Mouse (Mus musculus) mature B cell (primary cell): Measurements from ENCODE around the gene Pcgf6.

ENCODE experiments used
- in situ Hi-C: fragments of 300-500 bp; cut with MboI; formaldehyde crosslinking; loops from 2 replicates; pipeline ENCODE4 v1.14.3; 2019

The Pcgf6 gene

DNA sequence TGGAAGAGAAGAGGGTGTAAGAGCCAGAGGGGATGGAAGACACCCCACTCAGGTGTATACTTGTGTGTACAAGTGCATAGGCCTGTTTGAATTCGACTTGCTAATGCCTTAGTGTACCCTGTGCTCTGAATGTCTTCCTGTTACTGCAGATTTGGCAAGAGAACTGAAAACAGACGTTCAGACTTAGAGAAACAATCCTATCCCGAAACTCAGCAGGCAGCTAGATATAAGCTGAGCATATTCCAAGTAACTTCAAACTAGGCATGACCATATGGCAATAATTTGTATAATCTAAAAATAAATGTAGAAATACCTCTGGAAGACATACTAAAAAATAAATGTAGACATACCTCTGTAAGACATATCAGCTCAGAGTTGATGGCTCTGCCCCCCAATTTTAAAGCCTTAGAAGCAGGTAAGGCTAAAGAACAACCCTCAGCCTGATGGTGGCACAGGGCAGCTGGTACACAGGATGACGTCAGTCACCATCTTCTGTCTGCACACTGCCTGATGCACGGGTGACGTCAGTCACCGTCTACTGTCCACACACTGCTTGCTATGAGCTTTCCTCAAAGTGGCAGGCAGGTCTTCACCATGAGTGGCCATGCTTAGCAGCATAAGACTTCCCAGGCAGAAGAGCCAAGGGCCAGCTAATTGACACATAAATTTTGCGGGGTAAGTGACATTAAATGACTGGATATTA lies 52.4 kb downstream of the Pcgf6 start:
- in situ Hi-C loops: no loop called here

DNA sequence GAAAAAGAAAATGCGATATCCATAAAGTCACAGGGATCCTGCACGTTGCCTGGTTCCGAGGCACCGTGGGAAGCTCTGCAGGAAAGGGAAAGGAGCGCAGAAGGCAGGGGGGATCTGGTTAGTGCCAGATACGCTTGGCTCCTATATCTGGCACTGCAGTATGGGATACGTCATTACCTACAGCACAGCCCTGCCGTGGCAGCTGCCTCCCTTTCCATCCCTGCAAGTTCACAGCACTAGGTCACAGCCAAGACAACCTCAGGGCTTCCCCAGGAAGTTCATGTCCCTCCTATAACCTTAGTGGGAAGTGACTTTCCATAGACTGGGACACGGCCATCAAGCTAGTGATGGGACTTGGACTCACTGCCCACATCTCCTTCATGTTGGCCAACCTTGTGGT lies 54.6 kb downstream of the Pcgf6 start:
- in situ Hi-C loops: no loop called here

DNA sequence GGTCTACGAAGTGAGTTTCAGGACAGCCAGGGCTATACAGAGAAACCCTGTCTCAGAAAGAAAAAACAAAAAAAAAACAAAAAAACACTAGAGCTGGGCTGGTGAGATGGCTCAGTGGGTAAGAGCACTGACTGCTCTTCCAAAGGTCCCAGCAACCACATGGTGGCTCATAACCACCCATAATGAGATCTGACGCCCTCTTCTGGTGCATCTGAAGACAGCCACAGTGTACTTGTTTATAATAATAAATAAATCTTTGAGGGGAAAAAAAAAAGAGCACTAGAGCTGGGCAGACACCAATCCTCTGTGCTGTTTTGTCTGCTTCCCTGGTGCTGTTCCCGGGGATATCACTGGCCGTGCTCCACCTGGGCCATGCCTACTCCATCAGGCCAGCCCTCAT lies 58.4 kb downstream of the Pcgf6 start:
- in situ Hi-C loops: loop anchor here (5.0 kb wide), 1 partner anchor 115 kb away; no protein-coding TSS in a partner anchor

DNA sequence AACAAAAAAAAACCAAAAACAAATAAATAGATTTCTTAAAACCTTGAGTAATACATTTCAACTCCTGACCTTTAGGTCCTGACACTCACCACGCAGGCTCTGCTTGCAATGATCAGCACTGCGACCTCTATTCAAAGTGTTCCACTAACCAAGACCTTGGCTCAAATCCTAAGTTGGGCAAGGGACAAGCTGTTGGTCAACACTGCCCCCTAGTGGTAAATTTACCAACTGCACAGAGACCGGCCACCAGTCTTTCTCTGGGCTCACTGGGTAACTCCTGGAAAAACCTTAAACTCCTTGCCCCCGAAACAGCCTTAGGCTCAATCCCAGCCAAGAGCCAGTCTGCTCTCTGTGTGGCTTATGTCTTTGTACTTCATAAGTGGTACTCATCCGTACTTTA lies 59.6 kb downstream of the Pcgf6 start:
- in situ Hi-C loops: loop anchor here (5.0 kb wide), 1 partner anchor 114 kb away; no protein-coding TSS in a partner anchor

DNA sequence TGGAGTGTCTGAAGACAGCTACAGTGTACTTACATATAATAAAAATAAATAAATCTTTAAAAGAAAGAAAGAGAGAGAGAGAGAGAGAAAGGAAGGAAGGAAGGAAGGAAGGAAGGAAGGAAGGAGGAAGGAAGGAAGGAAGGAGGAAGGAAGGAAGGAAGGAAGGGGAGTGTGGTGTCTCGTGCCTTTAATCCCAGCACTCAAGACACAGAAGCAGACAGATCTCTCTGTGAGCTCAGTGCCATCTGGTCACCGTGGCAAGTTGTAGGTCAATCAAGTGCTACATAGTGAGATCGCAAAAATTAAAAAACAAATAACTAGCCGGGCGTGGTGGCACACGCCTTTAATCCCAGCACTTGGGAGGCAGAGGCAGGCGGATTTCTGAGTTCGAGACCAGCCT lies 60.1 kb downstream of the Pcgf6 start:
- in situ Hi-C loops: loop anchor here (5.0 kb wide), 1 partner anchor 113 kb away; no protein-coding TSS in a partner anchor

DNA sequence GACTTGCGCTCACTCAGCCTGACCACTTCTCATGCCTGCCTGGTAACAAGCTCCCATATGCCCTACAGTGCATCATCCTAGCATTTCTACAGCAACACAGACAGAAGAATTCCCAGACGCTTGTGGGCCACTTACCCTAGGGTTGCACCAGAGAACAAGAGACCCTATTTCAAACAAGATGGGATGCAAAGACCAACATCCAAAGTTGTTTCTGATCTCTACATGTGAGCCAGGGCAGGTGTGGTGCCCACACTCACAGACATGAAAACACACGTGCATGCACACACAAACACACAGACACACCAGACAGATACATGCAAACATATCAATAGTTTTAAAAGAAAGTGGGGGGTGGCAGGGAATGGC lies 60.6 kb downstream of the Pcgf6 start:
- in situ Hi-C loops: loop anchor here (5.0 kb wide), 1 partner anchor 113 kb away; no protein-coding TSS in a partner anchor

DNA sequence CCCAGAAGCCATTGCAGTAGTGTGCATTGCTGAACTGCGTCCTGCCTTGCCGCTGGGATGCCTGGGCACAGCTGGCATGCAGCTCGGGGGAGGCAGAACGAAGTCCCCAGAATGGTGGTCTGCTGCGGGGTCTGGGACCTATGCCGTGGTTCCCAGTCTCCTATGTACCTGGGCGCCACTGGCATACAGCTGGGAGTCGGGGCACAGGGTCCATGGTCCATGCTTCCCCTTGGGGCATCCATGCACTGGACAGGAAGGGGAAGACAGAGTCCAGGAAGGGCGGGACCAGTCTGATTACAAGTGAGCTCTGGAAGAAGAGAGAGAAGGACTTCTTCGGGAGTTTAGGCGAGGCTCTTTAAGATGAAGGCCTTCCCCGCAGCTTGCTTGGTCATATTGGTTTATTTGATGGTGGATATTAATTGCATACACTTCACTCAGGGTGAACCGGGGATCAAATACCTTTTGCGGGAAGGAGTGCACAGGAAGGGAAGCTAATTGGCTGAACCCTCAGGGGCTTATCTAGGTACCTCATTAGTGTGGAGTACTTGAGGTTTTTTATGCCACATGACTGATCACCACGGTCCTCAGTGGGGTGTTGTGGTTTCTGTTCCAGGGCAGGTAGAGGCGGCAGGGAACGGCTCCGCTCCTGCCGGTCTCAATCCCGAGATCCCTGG lies 61.1 kb downstream of the Pcgf6 start:
- in situ Hi-C loops: loop anchor here (5.0 to 10.0 kb wide), 2 partner anchors 112 to 225 kb away; partner anchors contain the start of gene Cnnm2

DNA sequence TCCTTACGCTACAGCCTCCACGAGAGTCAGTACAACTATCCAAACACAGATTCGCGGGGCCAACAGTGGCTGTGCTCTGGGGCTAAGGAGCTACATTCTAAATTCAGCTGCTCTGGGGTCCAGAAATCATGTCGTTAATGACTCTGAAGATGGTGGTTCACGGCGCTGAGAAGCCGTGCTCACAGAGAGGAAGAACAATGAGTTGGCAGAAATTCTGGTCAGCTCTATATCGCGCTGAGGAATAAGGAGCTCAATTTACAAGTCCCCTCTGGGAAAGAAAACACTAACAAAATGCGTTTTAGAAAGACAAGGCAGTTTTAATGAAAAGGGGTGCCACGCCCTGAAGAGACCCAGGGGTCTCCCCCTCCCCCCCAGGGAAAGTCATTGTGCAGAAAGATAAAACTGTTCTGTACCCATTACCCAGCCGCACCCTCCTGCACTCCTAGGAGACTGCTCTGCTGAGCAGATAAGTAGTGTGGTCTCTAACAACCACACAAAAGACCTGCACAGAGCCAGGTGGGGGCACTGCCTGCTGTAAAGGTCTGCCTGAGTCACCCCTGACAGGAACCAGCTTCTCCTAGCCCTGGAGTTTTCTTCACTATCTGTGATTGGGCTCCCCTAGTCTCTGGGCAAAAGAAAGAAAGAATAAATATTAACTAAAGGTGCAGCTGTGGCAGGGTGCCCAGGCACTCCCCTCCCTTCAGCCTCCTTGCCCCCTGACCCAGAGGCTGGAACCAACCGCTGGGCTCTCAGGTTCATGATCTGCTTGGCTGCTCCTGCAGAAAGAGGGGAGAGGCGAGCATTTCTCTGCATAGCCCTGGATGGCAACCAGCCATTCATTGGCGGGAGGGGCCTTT lies 62.2 kb downstream of the Pcgf6 start:
- in situ Hi-C loops: loop anchor here (10.0 kb wide), 1 partner anchor 224 kb away; the partner anchor contains the start of gene Cnnm2

DNA sequence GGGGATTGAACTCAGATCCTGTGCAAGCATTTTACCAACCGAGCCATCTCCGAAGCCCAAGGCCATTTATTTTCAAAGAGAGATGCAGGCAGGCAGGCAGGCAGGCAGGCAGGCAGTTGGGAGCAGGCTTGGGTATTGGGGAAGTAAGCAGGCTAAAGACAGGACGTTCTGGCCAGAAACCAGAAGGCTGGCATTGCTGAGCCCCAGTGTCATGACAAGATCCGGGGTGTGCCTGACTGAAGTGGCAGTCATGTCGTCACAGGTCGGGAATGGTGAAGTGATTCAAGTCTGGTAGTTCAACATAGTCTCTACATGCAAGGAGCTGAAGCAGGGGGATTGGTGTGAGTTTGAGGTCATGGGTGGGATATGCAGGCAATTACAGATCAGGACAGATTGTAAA lies 63.1 kb downstream of the Pcgf6 start:
- in situ Hi-C loops: loop anchor here (10.0 kb wide), 1 partner anchor 223 kb away; the partner anchor contains the start of gene Cnnm2

DNA sequence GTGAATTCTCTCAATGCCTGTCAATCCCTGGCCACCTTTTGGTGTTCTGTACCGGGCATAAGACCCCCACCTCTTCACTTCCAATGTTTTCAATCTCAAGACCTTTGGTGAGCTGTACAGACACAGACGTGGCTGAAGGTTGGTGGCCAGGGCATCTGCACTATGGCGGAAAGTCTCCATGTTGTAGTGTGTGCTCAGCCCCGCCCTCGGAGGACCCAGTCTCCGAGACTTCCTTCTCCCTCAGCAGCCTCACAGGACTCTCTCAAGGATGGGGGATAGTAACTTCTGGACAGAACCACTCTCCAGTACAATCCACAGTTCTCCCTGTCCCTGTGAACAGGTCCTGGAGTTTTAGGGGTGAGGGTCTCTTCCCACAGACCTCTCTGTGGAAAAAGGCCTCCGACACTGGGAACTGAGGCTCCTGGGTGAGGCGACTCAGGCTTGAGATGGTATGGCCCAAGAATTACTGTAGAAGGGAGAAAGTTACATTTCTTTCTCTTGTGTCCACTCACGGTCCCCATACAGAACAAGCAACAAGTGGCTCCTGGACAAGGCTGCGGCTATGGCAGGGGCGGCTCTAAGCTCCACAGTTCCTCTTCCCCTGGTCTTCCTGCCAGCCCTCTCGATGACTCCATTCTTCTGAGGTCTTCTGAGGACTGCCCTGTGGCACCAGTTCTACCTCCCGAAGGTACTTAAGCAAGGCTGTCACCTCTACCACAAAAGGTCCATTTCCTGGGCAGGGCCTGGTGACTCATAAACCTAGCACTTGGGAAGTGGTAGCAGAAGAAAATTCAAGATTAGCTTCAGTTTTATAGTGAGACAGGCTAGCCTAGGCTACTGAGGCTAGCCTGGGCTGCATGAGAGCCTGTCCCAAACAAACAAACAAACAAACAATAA lies 65.7 kb downstream of the Pcgf6 start:
- in situ Hi-C loops: loop anchor here (10.0 kb wide), 1 partner anchor 220 kb away; the partner anchor contains the start of gene Cnnm2

DNA sequence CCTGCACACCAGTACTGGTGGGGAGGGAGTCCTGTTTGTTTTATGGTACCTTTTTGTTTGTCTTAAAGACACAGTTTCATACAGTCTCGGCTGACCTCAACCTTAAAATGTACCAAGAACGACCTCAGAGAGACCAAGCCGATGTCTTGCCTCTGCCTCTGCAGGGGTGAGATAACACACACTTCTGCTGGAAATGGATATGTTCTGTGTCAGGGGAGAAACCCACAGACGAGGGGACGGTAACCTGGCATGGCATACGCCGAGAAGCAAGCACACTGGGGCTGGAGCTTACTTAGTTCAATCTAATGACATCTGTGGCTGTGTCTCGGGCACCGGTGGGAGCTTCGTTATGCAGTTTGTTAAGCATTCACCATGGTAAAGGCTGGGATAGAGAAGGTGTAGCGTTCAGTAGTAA lies 66.7 kb downstream of the Pcgf6 start:
- in situ Hi-C loops: loop anchor here (10.0 kb wide), 1 partner anchor 219 kb away; the partner anchor contains the start of gene Cnnm2
